Mouse (Mus musculus) CH12.LX (cell line): ENCODE results near the gene Herc6. TPM values are rescaled to one million over a fixed set of nuclear protein-coding genes. Genes with fewer than 3 reads are reported as not detected.
A peak's percentile ranks its signal among the peaks of the same experiment; 100 is the strongest.

Experiments used
- DNase-seq: peaks from one replicate; pipeline ENCODE4 v3.0.0-alpha.2; 2013; ENCODE audit errors: extremely low read depth
- H3K27ac ChIP-seq: 2 replicates; pipeline ENCODE4 v1.5.1; 2012; ENCODE audit warnings: low read depth, mild to moderate bottlenecking, control low read depth, moderate library complexity; ENCODE audit not compliant: insufficient read depth
- H3K27me3 ChIP-seq: replicated peaks from 2 replicates; pipeline ENCODE3; 2012; ENCODE audit warnings: inconsistent platforms
- H3K36me3 ChIP-seq, 2 experiments: replicated peaks in 1 of 2; 2 replicates each; pipeline versions ENCODE3 to v1.6.1; 2012; ENCODE audit warnings: inconsistent platforms in 1 of 2, low read length in 1 of 2, mild to moderate bottlenecking in 1 of 2, mixed read lengths in 1 of 2, moderate library complexity in 1 of 2; ENCODE audit not compliant: control insufficient read depth in 1 of 2, insufficient read depth in 1 of 2
- H3K4me1 ChIP-seq, 2 experiments: 2 replicates each; pipeline ENCODE4 v1.6.1; 2012; ENCODE audit warnings: inconsistent platforms in 1 of 2, moderate library complexity in 1 of 2; ENCODE audit not compliant: insufficient read depth in 2 of 2, control insufficient read depth in 1 of 2
- H3K4me2 ChIP-seq: 2 replicates; pipeline ENCODE4 v1.6.1; 2012; ENCODE audit warnings: low read depth, mild to moderate bottlenecking, control low read depth; ENCODE audit not compliant: poor library complexity, insufficient read depth, severe bottlenecking
- H3K4me3 ChIP-seq, 3 experiments: fragments of 150-350 bp in 1 of 3; sonication (generic) in 1 of 3; replicated peaks in 1 of 3; 2 replicates each; pipeline versions ENCODE3 to v1.5.1; 2011 to 2012; ENCODE audit warnings: low read depth in 2 of 3, low read length in 2 of 3, mild to moderate bottlenecking in 2 of 3, moderate library complexity in 2 of 3, control low read depth in 1 of 3, improper control_type of control experiment in 1 of 3, inconsistent platforms in 1 of 3, mixed read lengths in 1 of 3; ENCODE audit not compliant: poor library complexity in 1 of 3
- H3K79me2 ChIP-seq: replicated peaks from 2 replicates; pipeline ENCODE4 v1.6.1; 2012; ENCODE audit warnings: mild to moderate bottlenecking, moderate library complexity; ENCODE audit not compliant: control insufficient read depth, poor library complexity, insufficient read depth, severe bottlenecking; ENCODE audit errors: extremely low read depth
- H3K9ac ChIP-seq: 2 replicates; pipeline ENCODE4 v1.6.1; 2012; ENCODE audit warnings: low read depth, mild to moderate bottlenecking, control low read depth, moderate library complexity; ENCODE audit not compliant: insufficient read depth
- H3K9me3 ChIP-seq: replicated peaks from 2 replicates; pipeline ENCODE3; 2012; ENCODE audit warnings: low read length, inconsistent platforms, mixed read lengths
- BHLHE40 ChIP-seq: IDR thresholded peaks from 2 replicates; pipeline ENCODE4 v1.6.1; 2011; ENCODE audit warnings: mild to moderate bottlenecking, low read depth, low read length, improper control_type of control experiment
- CTCF ChIP-seq, 2 experiments: IDR thresholded peaks in 1 of 2; conservative IDR thresholded peaks in 1 of 2; 2 replicates each; pipeline ENCODE4 v1.5.1; 2011 to 2012; ENCODE audit warnings: low read depth in 2 of 2, low read length in 2 of 2, improper control_type of control experiment in 1 of 2, inconsistent platforms in 1 of 2, mild to moderate bottlenecking in 1 of 2, moderate library complexity in 1 of 2
- ETS1 ChIP-seq: conservative IDR thresholded peaks from 2 replicates; pipeline ENCODE4 v1.6.1; 2012; ENCODE audit warnings: low read depth, mild to moderate bottlenecking, inconsistent platforms, low read length, improper control_type of control experiment, moderate library complexity
- GABPA ChIP-seq: IDR thresholded peaks from 2 replicates; pipeline ENCODE4 v1.6.1; 2012; ENCODE audit warnings: low read depth, low read length, improper control_type of control experiment, inconsistent platforms; ENCODE audit not compliant: insufficient replicate concordance
- RAD21 ChIP-seq: IDR thresholded peaks from 2 replicates; pipeline ENCODE4 v1.6.1; 2011; ENCODE audit warnings: low read depth, mild to moderate bottlenecking, low read length, improper control_type of control experiment, moderate library complexity
- TBP ChIP-seq: conservative IDR thresholded peaks from 2 replicates; pipeline ENCODE4 v1.6.1; 2011; ENCODE audit warnings: low read depth, low read length, improper control_type of control experiment
- ZKSCAN1 ChIP-seq: IDR thresholded peaks from 2 replicates; pipeline ENCODE4 v1.6.1; 2012; ENCODE audit warnings: low read depth, inconsistent platforms, low read length, improper control_type of control experiment, borderline replicate concordance
- ZMIZ1 ChIP-seq: IDR thresholded peaks from 2 replicates; pipeline ENCODE4 v1.6.1; 2012; ENCODE audit warnings: low read depth, mild to moderate bottlenecking, inconsistent platforms, low read length, improper control_type of control experiment
- ZNF384 ChIP-seq: IDR thresholded peaks from 2 replicates; pipeline ENCODE4 v1.6.1; 2012; ENCODE audit warnings: low read depth, low read length, improper control_type of control experiment, inconsistent platforms
- dilution Hi-C: fragments of 300-500 bp; cut with MboI; formaldehyde crosslinking; loops from 2 replicates; pipeline ENCODE4 v1.14.3; 2020; ENCODE audit warnings: low sequenced_read_pairs; ENCODE audit not compliant: extremely low pct_unique_long_range_greater_than_20kb, extremely low pct_ligation_motif_present
- in situ Hi-C: fragments of 300-500 bp; cut with MboI; formaldehyde crosslinking; loops from 3 replicates; pipeline ENCODE4 v1.14.3; 2019; ENCODE audit warnings: low sequenced_read_pairs, low pct_ligation_motif_present, low pct_unique_long_range_greater_than_20kb, mixed read lengths
- polyA plus RNA-seq: library from polyadenylated mRNA; unstranded; fragments of >175 nt; gene quantifications from 2 replicates; pipeline ENCODE4 v1.2.1, GENCODE M21; 2012; ENCODE audit warnings: low read depth; ENCODE audit not compliant: insufficient read length
- total RNA-seq, 2 experiments: library from RNA; depleted of rRNA; stranded (reverse); fragments of 300-350 nt in 1 of 2; fragments of >200 nt in 1 of 2; gene quantifications; 2 replicates each; pipeline ENCODE4 v1.2.3; 2012 to 2014

Gene Herc6
- total and polyA plus RNA-seq, 3 experiments, result 9.0 to 18.9 (median 14.4) TPM

- TF ChIP-seq ZNF384, result 0 out of 2 replicates have a peak, but pooled peaks have one; percentile 11
- TF ChIP-seq TBP, result no peak
- peak in 1 of 2 experiments; percentile 38; a peak in 2 of 4 replicates for TF ChIP-seq CTCF (conservative IDR thresholded peaks at IDR 0.05 in 1 of 2, IDR thresholded peaks at IDR 0.05 in 1 of 2; ENCODE audit: low read depth in 2 of 2, low read length in 2 of 2)
- TF ChIP-seq RAD21, result peak; percentile 16
- Histone ChIP-seq H3K27me3 (no peaks in the 10 kb centered on the region), H3K79me2 (peaks cover 15% of the 10 kb centered on the region), H3K4me3 (no peak overlapping the region), H3K4me1 (peaks cover 3 to 55% of the 10 kb centered on the region in 2 experiments; a peak in 3 of 4 replicates), H3K9ac (no peak overlapping the region), H3K9me3 (no peaks in the 10 kb centered on the region), H3K36me3 (peaks cover 0 to 6% of the 10 kb centered on the region in 2 experiments), H3K4me2 (peak overlapping the region; percentile 17; the same call in 1 of the 2 replicates), H3K27ac (no peak overlapping the region)
- in situ Hi-C loops, result no loop called here
- dilution Hi-C loops, result no loop called here
- DNase-seq, result no peak
Measured at GRCm38 (mm10) chr6:57531011-57531410, 49.8 kb upstream of the Herc6 start.

GRCm38 (mm10) chr6:57531441-57531840, 49.4 kb upstream of the Herc6 start:
- in situ Hi-C loops (no loop called here), dilution Hi-C loops (no loop called here)
- Histone ChIP-seq H3K4me1 (peaks cover 3 to 55% of the 10 kb centered on the region in 2 experiments; a peak in 3 of 4 replicates), H3K9ac (no peak overlapping the region), H3K4me3 (no peak overlapping the region), H3K79me2 (peaks cover 15% of the 10 kb centered on the region), H3K9me3 (no peaks in the 10 kb centered on the region), H3K36me3 (peaks cover 0 to 6% of the 10 kb centered on the region in 2 experiments), H3K27me3 (no peaks in the 10 kb centered on the region), H3K27ac (no peak overlapping the region), H3K4me2 (peak overlapping the region; percentile 17; the same call in 1 of the 2 replicates)
- TF ChIP-seq ZKSCAN1 (no peak), RAD21 (no peak), ZMIZ1 (no peak), ETS1 (peak; percentile 30; the same call in 1 of the 2 replicates), TBP (no peak), BHLHE40 (no peak)
- no peak for DNase-seq

GRCm38 (mm10) chr6:57532022-57532421, 48.8 kb upstream of the Herc6 start:
- peaks cover 15% of the 10 kb centered on the region for H3K79me2 ChIP-seq
- in situ Hi-C loops, result no loop called here
- no peaks in the 10 kb centered on the region for H3K9me3 ChIP-seq
- no peak for TF ChIP-seq GABPA
- TF ChIP-seq CTCF (conservative IDR thresholded peaks at IDR 0.05 in 1 of 2, IDR thresholded peaks at IDR 0.05 in 1 of 2; ENCODE audit: low read depth in 2 of 2, low read length in 2 of 2), result no peak
- H3K4me3 ChIP-seq, result no peak overlapping the region
- peaks cover 0 to 4% of the 10 kb centered on the region in 2 experiments for H3K36me3 ChIP-seq
- H3K27me3 ChIP-seq, result no peaks in the 10 kb centered on the region
- DNase-seq, result no peak
- peaks cover 1 to 52% of the 10 kb centered on the region in 2 experiments; a peak in 3 of 4 replicates for H3K4me1 ChIP-seq
- H3K9ac ChIP-seq, result no peak overlapping the region
- no peak overlapping the region for H3K27ac ChIP-seq
- H3K4me2 ChIP-seq, result no peak overlapping the region
- dilution Hi-C loops, result no loop called here
